Mouse (Mus musculus): ENCODE data around the gene Lmf1. TPM values are rescaled to one million over a fixed set of nuclear protein-coding genes. Genes with fewer than 3 reads are reported as not detected.

The Lmf1 gene
- total RNA-seq, 2 experiments from 2014 or later: 1.5 to 2.7 TPM

DNA sequence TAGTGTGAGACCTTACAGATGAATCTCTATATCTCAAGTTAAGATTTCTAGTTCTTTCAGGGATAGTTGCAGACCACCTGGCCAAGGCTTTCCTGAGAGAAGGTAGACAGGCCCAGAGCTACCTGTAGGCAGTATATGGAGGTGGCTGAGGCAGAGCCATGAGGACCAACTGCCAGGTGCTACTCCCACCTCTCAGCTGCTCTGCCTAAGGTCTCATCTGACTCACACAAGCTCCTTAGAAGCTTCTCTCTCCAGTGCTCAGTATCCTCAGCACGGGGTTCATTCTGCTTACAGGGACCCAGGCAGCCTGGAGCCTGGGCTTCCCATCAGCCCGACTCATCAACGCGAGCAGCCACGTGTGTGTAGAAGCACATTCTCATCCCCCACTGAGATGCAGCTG, 51.4 kb downstream of the Lmf1 start:
- no peak for ATAC-seq (replicated peaks; ENCODE audit: low FRiP score, poor library complexity, severe bottlenecking)

GRCm38 (mm10) chr17:25634070-25634469, 55.2 kb downstream of the Lmf1 start:
- ATAC-seq (replicated peaks; ENCODE audit: low FRiP score, poor library complexity, severe bottlenecking): no peak

GRCm38 (mm10) chr17:25635387-25635786, 56.5 kb downstream of the Lmf1 start:
- ATAC-seq (replicated peaks; ENCODE audit: low FRiP score, poor library complexity, severe bottlenecking): no peak

DNA sequence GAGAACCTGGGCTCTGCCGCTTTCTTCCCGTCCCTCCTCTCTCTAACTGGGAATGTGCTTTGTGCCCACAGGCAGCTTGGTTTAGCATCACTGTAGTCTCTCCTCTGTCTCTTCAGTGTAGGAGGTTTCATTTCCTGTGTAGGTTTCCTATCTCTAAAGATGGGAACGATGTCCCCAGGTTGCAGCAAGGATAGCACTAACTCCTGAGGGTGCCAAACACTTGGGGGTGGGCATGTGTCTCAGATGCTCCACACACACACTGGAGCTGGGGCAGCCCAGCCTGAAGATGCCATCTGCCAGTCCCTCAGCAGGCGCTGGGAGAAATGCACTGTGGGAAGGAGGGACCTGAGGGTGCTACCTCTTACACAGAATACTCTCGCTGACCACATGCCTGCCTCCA, 56.9 kb downstream of the Lmf1 start:
- ATAC-seq (replicated peaks; ENCODE audit: low FRiP score, poor library complexity, severe bottlenecking): no peak

- no peak for ATAC-seq (replicated peaks; ENCODE audit: low FRiP score, poor library complexity, severe bottlenecking)
These were observed 59.1 kb downstream of the Lmf1 start for GRCm38 (mm10) chr17:25637986-25638385.

GRCm38 (mm10) chr17:25638442-25638841, 59.6 kb downstream of the Lmf1 start:
- ATAC-seq (replicated peaks; ENCODE audit: low FRiP score, poor library complexity, severe bottlenecking): no peak

- ATAC-seq (replicated peaks; ENCODE audit: low FRiP score, poor library complexity, severe bottlenecking): no peak
These were observed 62.1 kb downstream of the Lmf1 start for GRCm38 (mm10) chr17:25640956-25641355.

GRCm38 (mm10) chr17:25642032-25642431, 63.1 kb downstream of the Lmf1 start:
- ATAC-seq (replicated peaks; ENCODE audit: low FRiP score, poor library complexity, severe bottlenecking): no peak

DNA sequence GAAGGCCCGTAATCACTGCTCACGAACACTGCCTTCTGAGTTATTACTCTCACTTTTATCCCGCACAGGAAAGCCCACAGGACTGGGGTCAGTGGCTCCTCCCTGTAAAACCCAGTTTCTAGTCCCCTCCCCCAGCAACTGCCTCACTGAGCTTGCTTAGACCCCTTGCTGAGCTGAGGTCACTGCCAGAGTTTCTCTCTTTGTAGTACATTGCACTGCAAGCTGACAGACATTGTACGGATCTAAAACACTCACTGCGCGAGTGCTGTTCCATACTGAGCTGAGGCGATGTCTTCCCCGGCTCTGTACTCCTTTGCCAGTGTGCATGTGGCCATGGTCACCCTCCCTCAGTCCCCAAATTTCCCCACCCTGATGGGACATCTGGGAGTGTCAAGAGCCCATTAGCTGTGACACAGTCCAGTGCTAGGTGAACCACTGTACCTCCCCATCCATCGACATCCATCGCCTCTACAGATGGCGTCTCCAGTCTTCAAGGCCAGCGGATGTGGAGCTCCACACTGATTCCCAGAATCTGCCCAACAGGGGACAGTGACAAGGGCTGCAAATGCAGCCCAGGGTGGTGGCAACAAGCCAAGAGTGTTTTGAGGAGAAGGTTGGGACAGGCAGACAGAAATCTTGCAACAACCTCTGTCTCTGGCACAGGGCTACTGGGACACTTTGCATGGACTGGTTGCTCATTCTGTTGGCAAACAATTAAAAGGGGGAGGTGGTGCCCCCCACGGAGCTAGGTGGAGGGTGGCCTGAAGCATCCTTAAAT, 64.8 kb downstream of the Lmf1 start:
- ATAC-seq (replicated peaks; ENCODE audit: low FRiP score, poor library complexity, severe bottlenecking): no peak

- ATAC-seq (replicated peaks; ENCODE audit: low FRiP score, poor library complexity, severe bottlenecking): no peak
These were observed 65.9 kb downstream of the Lmf1 start for GRCm38 (mm10) chr17:25644761-25645160.

- ATAC-seq (replicated peaks; ENCODE audit: low FRiP score, poor library complexity, severe bottlenecking): no peak
These were observed 66.8 kb downstream of the Lmf1 start for GRCm38 (mm10) chr17:25645661-25646060.

DNA sequence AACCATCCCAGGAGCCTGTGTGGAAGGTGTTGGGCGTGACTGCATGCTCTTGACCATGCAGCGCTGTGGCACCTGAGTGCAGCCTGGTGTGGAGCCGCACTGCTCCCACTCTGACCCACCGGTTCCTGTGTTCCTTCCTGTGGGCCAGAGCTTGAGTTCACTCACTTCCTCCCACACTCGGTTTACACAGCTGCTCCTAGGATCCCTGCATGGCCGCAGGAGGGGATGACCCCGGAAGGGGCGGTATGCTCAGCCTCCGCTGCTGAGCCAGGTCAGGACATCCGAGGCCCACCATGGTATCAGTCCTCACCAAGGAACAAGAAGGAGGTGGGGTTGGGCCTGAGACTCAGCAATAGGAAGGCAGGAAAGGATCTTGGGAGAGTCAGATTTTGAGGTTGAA, 69.0 kb downstream of the Lmf1 start:
- no peak for ATAC-seq (replicated peaks; ENCODE audit: low FRiP score, poor library complexity, severe bottlenecking)

- no peak for ATAC-seq (replicated peaks; ENCODE audit: low FRiP score, poor library complexity, severe bottlenecking)
These were observed 69.9 kb downstream of the Lmf1 start for GRCm38 (mm10) chr17:25648678-25649216.

GRCm38 (mm10) chr17:25650726-25651125, 71.8 kb downstream of the Lmf1 start:
- no peak for ATAC-seq (replicated peaks; ENCODE audit: low FRiP score, poor library complexity, severe bottlenecking)

DNA sequence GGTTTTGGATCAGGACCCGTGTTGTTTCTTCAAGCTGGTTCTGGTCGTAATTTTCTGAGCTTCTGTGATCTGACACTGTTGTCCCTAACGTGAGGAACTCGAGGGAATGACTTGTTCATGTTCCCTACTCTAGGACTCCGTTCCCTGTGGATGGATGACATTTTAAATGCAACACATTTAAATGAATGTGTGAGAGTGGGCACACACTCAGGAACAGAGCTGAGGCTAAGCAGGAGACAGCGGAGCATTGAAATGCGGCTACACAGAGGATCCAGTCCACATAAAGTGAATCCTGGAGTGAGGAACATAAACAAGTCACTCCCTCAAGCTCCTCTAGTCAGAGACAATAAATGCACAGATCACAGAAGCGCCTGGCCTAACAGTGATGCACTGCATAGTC, 73.4 kb downstream of the Lmf1 start:
- ATAC-seq (replicated peaks; ENCODE audit: low FRiP score, poor library complexity, severe bottlenecking): no peak

DNA sequence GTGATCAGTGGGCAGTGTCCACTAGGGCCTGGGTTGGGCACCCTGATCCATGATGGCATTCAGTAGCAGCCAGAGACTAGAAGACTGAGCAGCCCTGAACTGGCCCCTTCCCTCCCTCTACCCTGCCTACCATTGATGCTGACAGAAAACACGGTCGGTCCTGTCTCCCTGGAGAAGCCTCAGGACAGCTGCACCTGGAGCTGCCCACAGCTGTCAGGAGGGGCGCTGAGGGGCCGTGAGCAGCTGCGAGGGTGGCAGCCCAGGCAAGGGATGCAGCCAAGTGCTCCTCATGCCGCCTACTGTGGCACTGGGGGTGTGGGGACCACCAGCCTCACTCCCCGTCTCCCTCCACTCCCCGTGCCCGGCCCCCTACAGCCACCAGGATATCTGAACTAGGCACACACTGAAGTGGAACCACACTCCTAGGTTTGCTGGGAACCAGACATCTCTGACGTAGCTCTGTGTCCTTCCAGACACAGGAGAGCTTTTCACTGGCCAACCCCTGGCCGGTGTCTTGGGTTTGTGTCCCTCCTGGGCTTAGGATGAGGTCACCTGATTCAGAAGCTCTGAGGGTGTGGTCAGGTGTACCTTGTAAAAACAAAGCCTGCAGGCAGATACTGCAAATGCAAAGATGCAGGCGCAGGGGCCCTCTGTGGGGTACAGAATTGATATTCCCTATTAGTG, 77.4 kb downstream of the Lmf1 start:
- ATAC-seq (replicated peaks; ENCODE audit: low FRiP score, poor library complexity, severe bottlenecking): no peak

GRCm38 (mm10) chr17:25656826-25657189, 77.9 kb downstream of the Lmf1 start:
- ATAC-seq (replicated peaks; ENCODE audit: low FRiP score, poor library complexity, severe bottlenecking): no peak

GRCm38 (mm10) chr17:25663213-25663835, 84.4 kb downstream of the Lmf1 start:
- no peak for ATAC-seq (replicated peaks; ENCODE audit: low FRiP score, poor library complexity, severe bottlenecking)

GRCm38 (mm10) chr17:25665485-25665884, 86.6 kb downstream of the Lmf1 start:
- ATAC-seq (replicated peaks; ENCODE audit: low FRiP score, poor library complexity, severe bottlenecking): no peak

DNA sequence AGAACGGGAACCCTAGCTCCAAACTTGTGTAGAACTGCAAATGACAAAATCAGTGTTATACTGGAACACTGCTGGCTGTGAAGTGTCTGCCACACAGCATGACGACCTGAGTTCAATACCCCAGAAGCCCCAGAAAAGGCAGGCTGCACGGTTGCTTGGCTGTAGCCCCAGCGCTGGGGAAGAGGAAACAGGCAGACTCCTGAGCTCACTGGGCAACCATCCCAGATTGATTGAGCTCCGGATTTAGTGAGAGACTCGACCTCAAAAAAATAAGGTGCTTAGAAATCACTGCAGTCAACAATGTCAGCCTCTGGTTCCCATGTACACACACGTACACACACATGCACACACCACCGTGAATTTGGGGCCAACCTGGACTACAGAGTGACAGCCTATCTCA, 87.0 kb downstream of the Lmf1 start:
- ATAC-seq (replicated peaks; ENCODE audit: low FRiP score, poor library complexity, severe bottlenecking): no peak
